Mouse (Mus musculus) left cerebral cortex, postnatal 36 days (tissue): ENCODE measurements around the gene Apobec1. TPM values are rescaled to one million over a fixed set of nuclear protein-coding genes. Genes with fewer than 3 reads are reported as not detected.
A peak's percentile ranks its signal among the peaks of the same experiment; 100 is the strongest.
"Not testable (repeated sequence)": the region's sequence is repeated elsewhere in the genome, so short reads cannot be mapped to it uniquely, and the experiment has no call there.

ENCODE experiments used
- DNase-seq, 2 experiments: peaks; one replicate each; pipeline ENCODE4 v3.0.0; 2021 to 2022; ENCODE audit warnings: low spot score in 2 of 2, mixed read lengths in 1 of 2
- intact Hi-C: fragments of 180-260 bp; cut with DNase I; formaldehyde crosslinking; loops from one replicate; pipeline ENCODE4 v1.15.1; 2025
- total RNA-seq, 2 experiments: library from RNA; stranded (reverse); gene quantifications; 2 replicates each; pipeline ENCODE4 v1.2.3; 2021

The Apobec1 gene
- total RNA-seq, 2 experiments from 2014 or later = 0.79 to 2.3 TPM

DNA sequence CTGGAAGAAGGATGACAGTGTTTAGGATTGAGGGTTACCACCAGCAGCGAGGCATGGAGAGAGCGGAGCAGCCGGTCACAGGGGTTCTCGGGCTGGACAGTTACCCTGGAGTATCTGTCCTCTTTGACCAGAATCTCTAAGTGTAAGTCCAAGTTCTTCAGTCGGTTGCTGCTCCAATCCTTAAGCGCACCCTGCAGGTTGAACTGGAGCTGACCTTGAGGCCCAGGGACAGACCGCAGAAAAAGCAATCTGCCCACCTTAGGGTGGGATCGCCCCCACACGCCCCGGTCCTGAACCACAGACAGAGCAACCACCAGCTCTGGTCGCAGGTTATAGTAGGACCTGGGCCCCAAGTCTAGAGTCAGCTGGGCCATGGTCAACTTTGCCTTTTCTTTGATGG lies 4.4 kb upstream of the Apobec1 start:
- intact Hi-C loops = no loop called here
- no peak for DNase-seq

DNA sequence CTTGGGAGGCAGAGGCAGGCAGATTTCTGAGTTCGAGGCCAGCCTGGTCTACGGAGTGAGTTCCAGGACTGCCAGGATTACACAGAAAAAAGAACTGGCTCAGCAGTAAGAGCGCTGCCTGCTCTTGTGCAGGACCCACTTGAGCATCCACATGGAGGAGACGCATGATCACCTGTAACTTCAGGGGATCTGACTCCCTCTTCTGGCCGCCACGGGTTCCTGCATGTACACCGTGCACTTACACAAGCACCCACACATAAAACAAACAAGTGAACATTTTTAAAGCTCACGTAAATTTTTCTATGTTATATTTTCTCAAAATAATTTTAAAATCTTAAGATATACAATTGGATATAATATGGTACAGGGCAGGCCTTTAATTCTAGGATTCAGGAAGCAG lies 3.2 kb upstream of the Apobec1 start:
- intact Hi-C loops = no loop called here
- DNase-seq = no peak

DNA sequence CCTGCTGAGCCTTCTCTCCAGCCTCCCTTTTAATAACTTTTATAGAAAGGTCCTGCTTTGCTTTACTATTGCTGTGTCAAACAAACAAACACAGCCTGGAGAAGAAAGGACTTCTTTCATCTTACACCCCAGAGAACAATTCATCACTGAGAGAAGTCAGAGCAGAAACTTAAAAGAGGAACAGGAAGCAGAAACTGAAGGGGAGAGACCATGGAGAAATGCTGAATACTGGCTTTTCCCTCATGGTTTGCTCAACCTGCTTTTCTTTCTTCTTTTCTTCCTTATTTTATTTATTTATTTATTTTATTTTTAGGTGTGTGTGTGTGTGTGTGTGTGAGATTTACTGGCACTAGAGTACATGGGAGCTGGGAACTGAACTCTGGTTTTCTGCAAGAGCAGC lies 2.0 kb upstream of the Apobec1 start:
- DNase-seq = no peak
- intact Hi-C loops = no loop called here

DNA sequence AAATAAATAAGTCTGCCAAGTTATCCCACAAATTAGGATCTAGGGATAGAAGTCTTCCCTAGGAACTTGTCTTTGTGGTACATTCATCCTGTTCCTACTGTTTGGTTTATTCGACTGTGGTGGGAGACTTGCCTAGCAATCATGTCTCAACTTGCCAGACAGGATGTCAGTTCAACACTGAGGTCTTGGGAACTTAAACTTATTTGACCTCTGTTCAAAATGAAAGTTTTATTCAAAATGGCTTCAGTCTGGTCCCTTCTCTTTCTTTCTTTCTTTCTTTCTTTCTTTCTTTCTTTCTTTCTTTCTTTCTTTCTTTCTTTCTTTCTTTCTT lies 713 bp upstream of the Apobec1 start:
- intact Hi-C loops = no loop called here
- no peak for DNase-seq

DNA sequence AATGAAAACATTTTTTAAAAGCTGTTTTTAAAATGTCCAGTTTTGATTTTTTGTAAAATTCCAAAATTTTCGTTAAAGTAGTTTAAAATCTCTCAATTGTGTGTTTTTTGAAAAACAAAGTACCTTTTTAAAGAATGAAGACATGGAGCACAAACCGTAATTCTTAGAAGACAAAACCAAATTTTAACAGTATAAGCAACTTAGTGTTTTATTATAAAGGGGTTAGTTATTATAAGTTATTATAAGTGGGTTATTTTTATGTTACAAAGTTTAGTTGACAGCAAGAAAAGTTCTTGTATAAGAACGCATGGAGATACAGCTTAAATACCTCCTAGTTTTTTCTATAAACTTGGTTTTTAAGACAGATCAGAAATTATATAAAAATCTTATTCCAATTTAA lies 629 bp downstream of the Apobec1 start:
- DNase-seq = no peak
- intact Hi-C loops = no loop called here

DNA sequence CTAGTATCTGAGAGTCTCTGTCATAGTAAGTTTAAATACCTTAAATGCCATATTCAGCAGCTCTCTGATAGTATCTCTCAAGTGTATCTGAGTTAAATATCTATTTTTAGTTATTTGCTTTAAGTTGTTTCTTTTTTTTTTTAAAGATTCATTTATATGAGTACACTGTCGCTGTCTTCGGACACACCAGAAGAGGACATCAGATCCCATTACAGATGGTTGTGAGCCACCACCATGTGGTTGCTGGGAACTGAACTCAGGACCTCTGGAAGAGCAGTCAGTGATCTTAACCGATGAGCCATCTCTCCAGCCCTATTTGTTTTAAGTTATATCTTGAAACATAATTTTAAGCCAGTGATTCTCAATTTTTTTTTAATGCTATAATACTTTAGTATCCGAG lies 1.2 kb downstream of the Apobec1 start:
- intact Hi-C loops = no loop called here
- no peak for DNase-seq

DNA sequence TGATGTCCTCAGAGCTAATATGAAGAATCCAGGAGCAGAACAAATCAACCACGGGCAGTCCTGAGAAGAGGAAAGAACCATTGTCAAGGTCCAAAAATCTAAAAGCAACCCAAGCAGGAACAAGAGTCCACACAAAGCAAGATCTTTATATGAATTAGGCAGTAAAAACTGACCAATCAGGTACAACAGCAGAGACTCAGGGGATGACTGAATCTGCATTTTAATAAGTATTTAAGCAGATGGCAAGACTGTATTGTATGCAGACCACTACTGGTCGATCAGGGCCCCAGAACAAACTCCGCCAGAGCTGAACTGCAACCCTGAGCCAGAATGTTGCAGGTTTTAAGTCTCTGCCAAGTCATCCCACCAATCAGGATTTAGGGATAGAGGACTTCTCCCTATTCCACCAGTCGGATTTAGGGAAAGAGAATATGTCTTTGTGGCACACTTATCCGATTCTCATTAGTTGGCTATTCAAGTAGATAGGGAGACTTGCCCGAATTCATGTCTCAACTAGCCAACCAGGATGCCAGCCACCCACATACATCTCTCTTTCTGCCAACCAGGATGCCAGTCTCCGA lies 2.1 kb downstream of the Apobec1 start:
- intact Hi-C loops = no loop called here

DNA sequence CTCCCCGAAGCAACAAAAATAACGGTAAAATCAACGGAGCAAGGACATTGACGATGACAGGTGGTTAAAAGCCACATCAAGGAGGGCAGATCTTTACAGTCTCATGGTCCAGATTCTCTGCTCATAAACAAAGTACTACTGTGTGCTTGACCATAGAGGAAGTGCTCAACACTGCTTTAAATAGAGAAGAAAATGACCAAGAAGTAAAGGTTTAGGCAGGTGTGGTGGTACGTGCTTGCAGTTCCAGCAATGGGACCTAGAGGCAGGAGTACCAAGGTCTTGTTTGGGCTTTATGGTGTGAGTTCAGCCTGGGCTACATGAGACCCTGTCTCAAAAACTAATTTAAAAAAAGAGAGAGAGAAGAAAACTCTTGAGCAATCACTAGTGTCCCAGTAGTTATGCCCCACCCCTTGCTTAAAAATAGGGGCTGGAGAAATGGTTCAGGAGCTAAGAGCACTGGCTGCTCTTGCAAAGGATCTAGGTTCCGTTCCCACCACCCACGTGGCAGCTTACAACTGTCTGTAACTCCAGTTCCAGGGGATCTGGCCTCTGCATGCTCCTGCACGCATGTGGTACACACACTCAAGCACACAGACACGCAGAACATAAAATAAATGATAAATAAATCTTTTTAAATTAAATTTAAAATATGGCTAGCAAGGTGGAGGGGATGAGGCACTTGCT lies 3.0 kb downstream of the Apobec1 start:
- DNase-seq = no peak
- intact Hi-C loops = loop anchor here (5.0 kb wide), 1 partner anchor 33 kb away; no protein-coding TSS in a partner anchor

More for the DNA sequence above, 2.1 kb downstream of the Apobec1 start:
- no peak for DNase-seq

DNA sequence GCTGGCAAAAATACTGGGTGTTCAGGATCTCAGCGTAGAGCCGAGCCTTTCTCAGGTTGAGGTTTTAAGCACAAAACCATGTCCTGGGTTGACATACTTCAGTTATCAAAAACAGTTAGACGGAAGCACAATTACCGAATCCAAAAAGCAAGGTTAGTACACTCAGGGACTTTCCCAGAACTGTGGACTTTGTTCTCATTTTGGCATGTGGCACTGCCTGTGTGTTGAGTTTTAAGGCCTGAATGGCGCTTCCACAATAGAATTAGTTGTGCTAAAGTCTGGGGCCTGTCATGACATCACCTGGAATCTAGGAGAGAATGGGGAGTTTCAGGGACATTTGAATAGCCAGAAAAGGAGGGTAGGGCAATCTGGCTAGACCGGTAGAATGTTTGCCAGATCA lies 3.8 kb downstream of the Apobec1 start:
- intact Hi-C loops = loop anchor here (5.0 kb wide), 1 partner anchor 34 kb away; no protein-coding TSS in a partner anchor

DNA sequence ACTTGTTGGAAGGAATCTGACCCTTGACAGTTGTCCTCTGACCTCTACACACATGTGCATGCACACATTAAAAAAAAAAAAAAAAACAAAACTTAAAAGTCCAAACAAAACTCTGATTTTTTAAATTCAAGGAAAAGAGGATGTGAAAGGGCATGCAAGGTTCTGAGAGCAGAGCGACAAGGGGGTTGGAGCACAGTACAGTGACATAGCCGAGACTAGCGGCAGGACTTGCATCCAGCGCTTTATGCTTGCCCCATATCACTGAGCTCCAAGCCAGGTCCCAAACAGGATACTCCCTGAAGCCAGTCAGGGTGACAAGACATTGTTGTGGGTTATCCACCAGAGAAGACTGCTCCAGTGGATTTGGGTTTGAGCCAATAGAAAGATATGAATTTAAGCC lies 4.2 kb downstream of the Apobec1 start:
- no peak for DNase-seq
- intact Hi-C loops = loop anchor here (5.0 kb wide), 1 partner anchor 34 kb away; no protein-coding TSS in a partner anchor

More for the DNA sequence above, 3.8 kb downstream of the Apobec1 start:
- DNase-seq = no peak

DNA sequence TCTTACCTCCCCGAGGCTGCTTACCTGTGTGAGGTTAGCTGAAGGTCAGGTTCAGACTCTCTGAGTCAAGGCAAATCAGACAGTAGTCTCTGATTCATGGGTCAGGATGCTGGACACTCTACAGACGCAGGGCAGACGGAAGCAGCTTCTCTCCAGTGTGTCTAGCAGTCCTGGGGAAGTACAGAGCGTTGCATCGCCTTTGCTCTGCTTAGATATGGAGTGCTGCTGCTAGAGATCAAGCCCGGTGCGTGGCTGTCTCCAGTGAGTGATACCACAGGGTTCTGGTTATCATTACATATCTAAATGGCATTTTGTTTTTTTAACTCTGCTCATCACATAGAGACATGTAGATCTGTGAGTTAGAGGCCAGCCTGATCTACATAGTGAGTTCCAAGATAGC lies 5.6 kb downstream of the Apobec1 start:
- no peak for DNase-seq
- intact Hi-C loops = loop anchor here (5.0 kb wide), 1 partner anchor 36 kb away; no protein-coding TSS in a partner anchor

DNA sequence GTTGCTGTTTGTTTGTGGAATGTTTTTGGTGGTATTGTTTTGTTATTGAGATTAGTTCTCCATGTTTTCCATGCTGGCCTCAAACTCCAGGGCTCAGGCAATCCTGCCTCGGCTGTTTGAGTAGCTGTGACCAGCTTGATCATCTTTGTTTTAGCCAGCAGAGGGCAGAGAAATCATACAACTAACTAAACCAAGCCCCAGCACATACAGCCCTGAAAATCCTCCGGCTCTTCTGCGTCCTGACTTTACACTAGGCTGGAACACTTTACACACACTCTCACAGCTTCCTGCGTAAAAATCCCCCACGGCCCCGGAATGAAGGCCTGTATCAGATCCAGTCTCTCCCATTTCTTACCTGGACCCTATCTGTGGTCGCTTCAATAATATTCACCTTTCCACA lies 6.6 kb downstream of the Apobec1 start:
- intact Hi-C loops = loop anchor here (5.0 kb wide), 1 partner anchor 37 kb away; no protein-coding TSS in a partner anchor
- DNase-seq = peak in 1 of 2 experiments; percentile 10

DNA sequence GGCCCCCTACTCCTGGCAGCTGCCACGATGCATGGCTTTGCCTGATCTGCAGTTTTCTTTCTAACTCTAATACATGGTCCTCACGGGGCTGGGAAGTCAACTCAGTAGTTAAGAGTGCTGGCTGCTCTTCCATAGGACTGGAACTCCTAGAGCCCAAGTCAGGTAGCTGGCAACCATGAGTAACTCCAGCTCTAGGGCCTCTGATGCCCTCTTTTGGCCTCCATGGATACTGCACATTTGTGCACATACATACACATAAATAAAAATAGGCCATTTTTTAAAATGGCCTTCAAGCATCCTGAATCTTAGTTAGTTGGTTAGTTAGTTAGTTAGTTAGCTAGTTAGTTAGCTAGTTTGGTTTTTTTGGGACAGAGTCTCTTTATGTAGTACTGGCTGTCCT lies 9.3 kb downstream of the Apobec1 start:
- no peak for DNase-seq
- intact Hi-C loops = no loop called here

DNA sequence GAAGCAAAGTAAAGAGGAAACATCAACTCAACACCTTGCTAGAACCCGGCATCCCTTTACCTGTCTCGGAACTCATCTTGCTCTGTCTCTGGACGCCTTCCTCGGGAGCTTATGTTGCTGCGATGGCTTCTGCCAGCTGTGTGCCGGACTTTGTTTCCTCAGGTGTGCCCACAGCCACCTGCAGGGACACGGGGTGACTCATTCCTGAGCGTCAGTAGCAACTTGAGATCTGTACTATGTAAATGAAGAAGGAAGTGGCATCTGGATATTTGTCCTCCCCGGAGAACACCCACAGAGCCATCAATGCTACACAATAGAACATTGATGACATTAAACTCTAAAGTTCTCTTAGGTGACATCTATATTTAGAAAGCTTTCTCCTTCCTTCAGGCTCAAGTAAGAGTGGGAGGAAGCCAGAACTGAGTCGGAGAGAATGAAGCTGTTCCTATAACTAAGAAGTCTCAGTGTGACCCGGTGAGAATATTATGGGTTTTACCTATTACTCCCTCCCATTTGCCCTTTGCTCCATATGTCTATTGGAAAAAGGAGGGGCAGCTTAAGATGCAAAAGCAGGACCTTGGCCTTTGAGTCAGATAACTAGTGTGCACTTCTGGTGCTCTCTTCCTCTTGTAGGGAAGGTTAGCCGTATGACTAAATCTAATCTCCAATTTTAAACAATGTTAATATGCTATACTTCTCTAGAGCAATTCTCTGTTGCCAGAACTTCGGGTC lies 11.1 kb downstream of the Apobec1 start:
- no peak for DNase-seq
- intact Hi-C loops = no loop called here

DNA sequence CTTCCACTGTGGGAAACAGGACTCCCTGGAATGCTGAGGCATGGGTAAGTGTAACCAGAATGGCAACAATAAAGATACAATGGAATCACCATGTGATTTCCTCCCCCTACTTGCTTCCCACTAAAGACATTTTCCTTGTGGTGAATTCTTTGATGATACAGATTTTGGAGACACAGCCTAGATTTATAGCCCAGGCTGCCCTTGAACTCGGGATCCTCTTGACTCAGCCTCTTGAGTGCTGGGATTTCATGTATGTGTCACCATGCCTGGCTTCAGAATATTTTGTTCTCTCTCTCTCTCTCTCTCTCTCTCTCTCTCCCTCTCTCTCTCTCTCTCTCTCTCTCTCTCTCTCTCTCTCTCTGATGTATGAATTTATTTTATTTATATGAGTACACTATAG lies 23.2 kb downstream of the Apobec1 start:
- intact Hi-C loops = no loop called here
- no peak for DNase-seq

DNA sequence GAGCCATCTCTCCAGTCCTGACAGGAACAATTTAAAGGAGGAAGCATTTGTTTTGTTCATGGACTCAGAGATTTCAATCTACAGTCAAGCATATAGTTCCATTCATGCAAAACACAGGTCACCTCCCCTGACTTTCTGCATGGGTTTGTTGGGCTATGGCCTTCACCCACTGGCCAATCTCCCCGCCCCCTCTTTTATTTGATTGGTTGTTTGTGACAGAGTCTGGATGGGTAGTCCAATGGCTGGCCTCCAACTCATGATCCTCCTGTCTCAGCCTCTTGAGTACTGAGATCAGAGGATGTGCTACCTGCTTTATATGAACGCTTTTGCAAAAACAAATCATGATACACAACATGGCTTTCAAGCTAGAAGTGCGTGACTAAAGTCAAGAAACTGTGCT lies 25.2 kb downstream of the Apobec1 start:
- DNase-seq = no peak
- intact Hi-C loops = no loop called here

DNA sequence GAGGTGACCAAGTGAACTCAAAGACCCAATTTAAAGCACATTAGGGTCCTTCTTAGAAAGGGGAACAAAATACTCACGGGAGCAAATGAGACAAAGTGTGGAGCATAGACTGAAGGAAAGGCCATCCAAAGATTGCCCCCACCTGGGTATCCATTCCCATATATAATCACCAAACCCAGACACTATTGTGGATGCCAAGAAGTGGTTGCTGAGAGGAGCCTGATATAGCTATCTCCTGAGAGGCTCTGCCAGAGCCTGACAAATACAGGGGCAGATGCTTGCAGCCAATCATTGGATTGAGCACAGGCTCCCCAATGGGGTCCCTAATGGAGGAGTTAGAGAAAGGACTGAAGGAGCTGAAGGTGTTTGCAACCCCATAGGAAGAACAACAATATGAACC lies 27.2 kb downstream of the Apobec1 start:
- DNase-seq, intact Hi-C loops: not testable (repeated sequence)

DNA sequence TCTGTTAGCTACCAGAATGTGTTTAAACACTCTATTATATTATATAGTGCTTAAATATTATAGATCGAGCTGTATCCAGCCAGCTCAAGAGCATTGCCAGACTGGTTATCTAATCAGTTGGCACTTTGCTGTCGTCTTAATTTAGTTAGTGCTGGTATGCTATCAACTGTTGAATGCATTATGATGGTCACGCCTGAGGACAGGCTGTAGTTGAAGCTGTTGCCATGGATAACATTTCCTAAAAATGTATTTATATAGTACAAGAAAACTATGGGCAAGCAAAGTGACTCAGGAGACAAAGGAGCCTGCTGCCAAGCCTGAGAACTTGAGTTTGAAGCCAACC lies 30.7 kb downstream of the Apobec1 start:
- no peak for DNase-seq
- intact Hi-C loops = no loop called here

DNA sequence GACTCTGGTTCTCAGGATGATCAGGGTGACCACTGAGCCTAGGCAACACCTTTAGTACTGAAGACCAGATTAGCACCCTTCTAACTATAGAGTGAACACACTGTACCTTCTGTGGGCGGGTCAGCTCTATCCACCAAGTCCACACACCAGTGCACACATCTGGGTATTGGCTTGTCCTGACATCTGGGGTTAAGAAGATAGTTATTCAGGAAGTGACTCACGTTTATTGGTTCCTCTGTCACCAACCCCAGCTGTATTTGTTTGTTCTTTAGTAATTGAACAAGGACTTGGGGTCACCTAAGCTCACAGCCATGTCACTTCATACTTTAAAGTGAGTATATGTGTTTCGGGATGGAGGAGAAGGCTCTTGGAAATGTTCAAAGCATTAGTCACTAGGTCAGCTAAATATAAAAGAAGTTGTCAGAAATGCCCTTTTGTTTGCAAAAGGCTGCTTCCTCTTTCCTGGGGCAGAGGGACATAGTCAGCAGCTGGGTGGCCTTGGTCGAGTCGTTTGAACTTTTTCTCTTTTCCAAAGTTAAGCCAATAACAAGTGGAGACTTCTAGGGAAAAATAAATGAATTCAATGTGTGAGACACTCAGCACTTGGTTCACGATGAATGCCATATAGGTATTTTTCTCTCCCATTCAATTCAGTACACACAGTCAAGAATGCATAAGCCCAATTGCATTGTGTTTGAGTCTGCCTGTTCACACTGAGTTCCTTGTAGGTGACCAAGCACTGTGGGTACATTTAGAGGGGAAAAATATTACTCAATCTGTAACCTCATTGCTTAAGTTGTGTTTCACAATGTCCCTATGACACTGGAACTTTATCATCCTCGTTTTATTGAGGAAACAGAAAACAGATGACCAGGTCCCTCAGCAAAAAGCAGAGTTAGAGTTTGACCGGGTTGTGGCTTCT lies 31.3 kb downstream of the Apobec1 start:
- no peak for DNase-seq
- intact Hi-C loops = no loop called here

DNA sequence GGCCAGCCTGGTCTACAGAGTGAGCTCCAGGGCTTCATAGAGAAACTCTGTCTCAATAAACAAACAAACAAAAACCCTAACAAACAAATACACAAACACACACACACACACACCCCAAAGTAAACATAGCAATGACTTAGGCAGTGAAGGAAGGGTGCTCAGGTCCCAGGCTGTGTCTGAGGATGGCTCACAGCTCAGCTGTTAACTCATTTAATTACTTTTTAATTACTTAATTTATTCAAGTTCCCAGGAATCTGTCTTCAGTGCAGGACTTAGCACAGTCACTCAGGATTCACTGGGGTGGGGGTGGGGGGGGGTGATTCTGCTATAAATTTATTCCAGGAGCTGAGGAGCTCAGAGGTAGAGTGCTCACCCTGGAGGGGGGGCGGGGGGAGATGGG lies 32.5 kb downstream of the Apobec1 start:
- intact Hi-C loops = no loop called here
- DNase-seq = no peak
